Mouse (Mus musculus) heart, adult 2 months (tissue): ENCODE measurements around the gene Abhd17b. TPM values are rescaled to one million over a fixed set of nuclear protein-coding genes. Genes with fewer than 3 reads are reported as not detected.
"Not testable (repeated sequence)": the region's sequence is repeated elsewhere in the genome, so short reads cannot be mapped to it uniquely, and the experiment has no call there.

Experiments
- DNase-seq, 2 experiments: peaks; one replicate each; pipeline ENCODE4 v3.0.0; 2021
- H3K27ac ChIP-seq: fragments of 200-600 bp; 2 replicates; pipeline ENCODE4 v1.8.1; 2022
- H3K27me3 ChIP-seq: fragments of 200-500 bp; 2 replicates; pipeline ENCODE4 v1.6.1; 2012; ENCODE audit warnings: mild to moderate bottlenecking, low read length, inconsistent platforms, mixed read lengths; ENCODE audit not compliant: control insufficient read depth, insufficient read depth
- H3K36me3 ChIP-seq: fragments of 200-500 bp; 2 replicates; pipeline ENCODE4 v1.6.1; 2012; ENCODE audit warnings: low read length, inconsistent platforms; ENCODE audit not compliant: control insufficient read depth, insufficient read depth
- H3K4me1 ChIP-seq: fragments of 200-500 bp; 2 replicates; pipeline ENCODE4 v1.6.1; 2011; ENCODE audit warnings: low read length; ENCODE audit not compliant: control insufficient read depth, insufficient read depth
- H3K4me3 ChIP-seq: fragments of 200-600 bp; 2 replicates; pipeline ENCODE4 v1.8.1; 2022
- H3K79me2 ChIP-seq: fragments of 200-500 bp; replicated peaks from 2 replicates; pipeline ENCODE4 v1.6.1; 2012; ENCODE audit warnings: mild to moderate bottlenecking, inconsistent platforms, low read length, moderate library complexity, mixed read lengths; ENCODE audit not compliant: control insufficient read depth, insufficient read depth
- H3K9ac ChIP-seq: fragments of 200-500 bp; 2 replicates; pipeline ENCODE4 v1.6.1; 2012; ENCODE audit warnings: low read depth, mild to moderate bottlenecking, control low read depth, inconsistent platforms, low read length, mixed read lengths
- CTCF ChIP-seq: fragments of 200-600 bp; IDR thresholded peaks from 2 replicates; pipeline ENCODE4 v1.8.1; 2022; ENCODE audit warnings: antibody characterized with exemption, mild to moderate bottlenecking, moderate library complexity
- EP300 ChIP-seq: fragments of 200-500 bp; IDR thresholded peaks from 2 replicates; pipeline ENCODE4 v1.6.1; 2011; ENCODE audit warnings: low read depth, low read length, control low read depth; ENCODE audit not compliant: insufficient read depth
- POLR2A ChIP-seq: fragments of 200-500 bp; IDR thresholded peaks from 2 replicates; pipeline ENCODE4 v1.6.1; 2011; ENCODE audit warnings: mild to moderate bottlenecking, low read depth, low read length, control low read depth; ENCODE audit not compliant: insufficient read depth
- WGBS: fragments of 180-500 bp; shearing (Covaris S2); methylation state at CpG from one replicate; pipeline ENCODE4 v1.1.7; 2018; 5-methylcytosine and 5-hydroxymethylcytosine counted together
- intact Hi-C: fragments of 180-260 bp; cut with DNase I; formaldehyde crosslinking; loops from one replicate; pipeline ENCODE4 v1.15.1; 2025
- polyA plus RNA-seq: library from polyadenylated mRNA; depleted of rRNA; stranded (reverse); fragments of >200 nt; gene quantifications from 2 replicates; pipeline ENCODE4 v1.2.3, GENCODE M21; 2012
- total RNA-seq, 2 experiments: library from RNA; stranded (reverse); gene quantifications; 2 replicates each; pipeline ENCODE4 v1.2.3; 2021

The Abhd17b gene
- total and polyA plus RNA-seq, 3 experiments: 3.4 to 13.8 (median 10.6) TPM

- Histone ChIP-seq H3K4me1 (no peaks in the 10 kb centered on the region), H3K79me2 (no peaks in the 10 kb centered on the region; the same call in none of the 2 replicates), H3K36me3 (no peaks in the 10 kb centered on the region), H3K27ac (no peak overlapping the region), H3K9ac (no peak overlapping the region), H3K27me3 (no peaks in the 10 kb centered on the region), H3K4me3 (no peak overlapping the region)
- no peak for TF ChIP-seq CTCF
- TF ChIP-seq POLR2A: no peak
- TF ChIP-seq EP300: no peak
- 93% methylated on average over 9 of the region's 9 CpGs for WGBS
- no peak for DNase-seq
- intact Hi-C loops: no loop called here
These were observed 41.0 kb upstream of the Abhd17b start for GRCm38 (mm10) chr19:21611725-21612575.

- Histone ChIP-seq H3K36me3 (no peaks in the 10 kb centered on the region), H3K4me3 (no peak overlapping the region), H3K9ac (no peak overlapping the region), H3K79me2 (peaks cover 1% of the 10 kb centered on the region), H3K27ac (no peak overlapping the region), H3K27me3 (no peaks in the 10 kb centered on the region), H3K4me1 (peaks cover 1% of the 10 kb centered on the region; the same call in 1 of the 2 replicates)
- TF ChIP-seq EP300 (no peak), POLR2A (no peak), CTCF (no peak)
- no peak for DNase-seq
- intact Hi-C loops: no loop called here
- 85% methylated on average over 3 of the region's 3 CpGs for WGBS
These were observed 37.2 kb upstream of the Abhd17b start for GRCm38 (mm10) chr19:21615801-21616200.

- intact Hi-C loops: no loop called here
- TF ChIP-seq EP300 (no peak), POLR2A (no peak), CTCF (no peak)
- Histone ChIP-seq H3K27me3 (no peaks in the 10 kb centered on the region), H3K4me3 (no peak overlapping the region), H3K4me1 (peaks cover 4% of the 10 kb centered on the region), H3K36me3 (peaks cover 3% of the 10 kb centered on the region), H3K9ac (no peak overlapping the region), H3K79me2 (peaks cover 5% of the 10 kb centered on the region; the same call in 1 of the 2 replicates), H3K27ac (no peak overlapping the region)
- no peak for DNase-seq
- 75% methylated on average over 3 of the region's 3 CpGs for WGBS
These were observed 29.4 kb upstream of the Abhd17b start for GRCm38 (mm10) chr19:21623410-21624147.

- no peaks in the 10 kb centered on the region for H3K27me3 ChIP-seq
- no peak overlapping the region for H3K9ac ChIP-seq
- H3K4me1 ChIP-seq: peaks cover 4% of the 10 kb centered on the region
- intact Hi-C loops: no loop called here
- no peak for DNase-seq
- peaks cover 5% of the 10 kb centered on the region; the same call in 1 of the 2 replicates for H3K79me2 ChIP-seq
- no peak for TF ChIP-seq CTCF
- no peak for TF ChIP-seq POLR2A
- TF ChIP-seq EP300: no peak
- 85% methylated on average over 4 of the region's 4 CpGs for WGBS
- H3K4me3 ChIP-seq: no peak overlapping the region
- H3K27ac ChIP-seq: no peak overlapping the region
- peaks cover 3% of the 10 kb centered on the region for H3K36me3 ChIP-seq
These were observed 28.8 kb upstream of the Abhd17b start for GRCm38 (mm10) chr19:21624148-21624535.

GRCm38 (mm10) chr19:21626271-21626988 lies 26.6 kb upstream of the Abhd17b start:
- Histone ChIP-seq H3K27ac (no peak overlapping the region), H3K79me2 (peaks cover 6% of the 10 kb centered on the region; the same call in 1 of the 2 replicates), H3K27me3 (no peaks in the 10 kb centered on the region), H3K36me3 (peaks cover 5% of the 10 kb centered on the region), H3K4me1 (peaks cover 10% of the 10 kb centered on the region), H3K9ac (no peak overlapping the region), H3K4me3 (no peak overlapping the region)
- intact Hi-C loops: no loop called here
- 85% methylated on average over 6 of the region's 6 CpGs for WGBS
- no peak for DNase-seq
- TF ChIP-seq EP300: no peak
- no peak for TF ChIP-seq CTCF
- TF ChIP-seq POLR2A: no peak

GRCm38 (mm10) chr19:21628440-21628839 lies 24.5 kb upstream of the Abhd17b start:
- H3K27ac ChIP-seq, H3K9ac ChIP-seq, H3K4me3 ChIP-seq, H3K36me3 ChIP-seq, intact Hi-C loops, DNase-seq, H3K27me3 ChIP-seq, H3K79me2 ChIP-seq: not testable (repeated sequence)
- peaks cover 12% of the 10 kb centered on the region for H3K4me1 ChIP-seq
- WGBS: 66% methylated on average over 11 of the region's 11 CpGs
